10 mouse cellular contexts compared by ENCODE assay signal in genomic region chr14:122228816-122229551, GRCm38 (mm10). TPM values are rescaled to one million over a fixed set of nuclear protein-coding genes. Genes with fewer than 3 reads are reported as not detected.
A peak's percentile ranks its signal among the peaks of the same experiment; 100 is the strongest.
DNase-seq lines count a peak whose midpoint lies in the region; ATAC-seq and TF ChIP-seq lines count a peak whose summit lies in the region.
"Had no signal": no experiment of that assay in that cellular context is flagged by ENCODE, and none has a peak within 500 bp of the region (broad histone marks: within the 10 kb centered on the region; RNA-seq: fewer than 3 reads in every experiment).

No protein-coding gene starts in this region.

- H3K4me2 ChIP-seq in forebrain, embryonic 12.5 days = peak overlapping the region; percentile 38
- H3K4me2 ChIP-seq in midbrain, embryonic 11.5 days = peak overlapping the region; percentile 29
- H3K4me2 ChIP-seq: liver, embryonic 11.5 days had no signal

- WGBS in forebrain, embryonic 12.5 days = 5% methylated on average over 23 of the region's 23 CpGs
- 5% methylated on average over 23 of the region's 23 CpGs for WGBS in midbrain, embryonic 11.5 days

- H3K27me3 ChIP-seq in forebrain, embryonic 12.5 days = peaks cover 54% of the 10 kb centered on the region
- H3K27me3 ChIP-seq in midbrain, embryonic 11.5 days (ENCODE audit: control insufficient read depth, insufficient read depth, low read length) = peaks cover 50% of the 10 kb centered on the region

- peaks cover 11 to 12% of the 10 kb centered on the region in 2 experiments for H3K4me1 ChIP-seq in ES-E14 (ENCODE audit: control insufficient read depth in 2 of 2, insufficient read depth in 2 of 2, low read length in 2 of 2, poor library complexity in 1 of 2)
- H3K4me1 ChIP-seq in forebrain, embryonic 12.5 days = peaks cover 57% of the 10 kb centered on the region
- H3K4me1 ChIP-seq in midbrain, embryonic 11.5 days (ENCODE audit: control insufficient read depth, insufficient read depth, low read length) = peaks cover 42% of the 10 kb centered on the region

- peak overlapping the region in 1 of 2 experiments; percentile 49; a peak in 2 of 4 replicates for H3K4me3 ChIP-seq in ES-E14 (ENCODE audit: insufficient read depth in 1 of 2, low read depth in 1 of 2, low read length in 2 of 2, poor library complexity in 1 of 2, severe bottlenecking in 1 of 2)
- no peak overlapping the region for H3K4me3 ChIP-seq in forebrain, embryonic 12.5 days (replicated peaks)
- H3K4me3 ChIP-seq in midbrain, embryonic 11.5 days (ENCODE audit: low read depth, low read length) = no peak overlapping the region

- no peaks in the 10 kb centered on the region for H3K9me3 ChIP-seq in ES-E14 (ENCODE audit: control insufficient read depth, insufficient read depth, low read depth, low read length)
- no peaks in the 10 kb centered on the region for H3K9me3 ChIP-seq in forebrain, embryonic 12.5 days
- no peaks in the 10 kb centered on the region for H3K9me3 ChIP-seq in midbrain, embryonic 11.5 days (ENCODE audit: control insufficient read depth, low read length)

- intact Hi-C loops in left cerebral cortex, postnatal 36 days (cut with DNase I) = loop anchor here (5.0 to 10.0 kb wide), 2 partner anchors 248 to 1016 kb away; partner anchors contain the start of gene Zic2

- H3K36me3 ChIP-seq in ES-E14 (ENCODE audit: control insufficient read depth, insufficient read depth, low read length, poor library complexity, severe bottlenecking) = no peaks in the 10 kb centered on the region
- H3K36me3 ChIP-seq in forebrain, embryonic 12.5 days (replicated peaks) = no peaks in the 10 kb centered on the region
- H3K36me3 ChIP-seq in midbrain, embryonic 11.5 days (ENCODE audit: control insufficient read depth, insufficient read depth, low read length) = no peaks in the 10 kb centered on the region

- no peak for TF ChIP-seq CTCF in brain, embryonic 14.5 days (IDR thresholded peaks at IDR 0.05; ENCODE audit: borderline replicate concordance, extremely low read depth, insufficient read depth, insufficient read length)

- H3K9ac ChIP-seq in ES-E14 (ENCODE audit: insufficient read depth, low read depth, low read length, poor library complexity, severe bottlenecking) = no peak overlapping the region
- H3K9ac ChIP-seq in forebrain, embryonic 12.5 days = no peak overlapping the region
- H3K9ac ChIP-seq in midbrain, embryonic 11.5 days (ENCODE audit: low read length) = no peak overlapping the region

- peak; percentile 56 for ATAC-seq in forebrain, embryonic 12.5 days (ENCODE audit: low FRiP score)
- ATAC-seq in midbrain, embryonic 11.5 days (ENCODE audit: low FRiP score) = peak; percentile 60

- DNase-seq in ES-E14 (ENCODE audit: low read depth, low spot score) = peak; percentile 49
- peak; percentile 87 for DNase-seq in brain, embryonic 14.5 days (ENCODE audit: low read depth)
- peak; percentile 94 for DNase-seq in midbrain, embryonic 11.5 days (ENCODE audit: low spot score, missing footprints)
- DNase-seq in adrenal gland, postnatal 10 days = no peak
- DNase-seq in kidney, postnatal 4 days = no peak
- no peak for DNase-seq in left cerebral cortex, postnatal 36 days (ENCODE audit: low spot score in 2 of 2)
- DNase-seq: gastrocnemius, postnatal 36 days; kidney, adult 8-10 months had no signal

- no peak for TF ChIP-seq POLR2A in brain, embryonic 14.5 days (IDR thresholded peaks at IDR 0.05; ENCODE audit: borderline replicate concordance, extremely low read depth, insufficient read depth, insufficient read length, poor library complexity, severe bottlenecking)

- in situ Hi-C loops in ES-E14 (cut with MboI; ENCODE audit: low sequenced_read_pairs in 2 of 2, unreplicated experiment in 2 of 2) = no loop called here

- H3K27ac ChIP-seq in ES-E14 (ENCODE audit: insufficient read depth, low read depth, low read length, poor library complexity, severe bottlenecking) = no peak overlapping the region
- H3K27ac ChIP-seq in forebrain, embryonic 12.5 days = peak overlapping the region; percentile 71
- H3K27ac ChIP-seq in midbrain, embryonic 11.5 days (ENCODE audit: low read depth, low read length) = no peak overlapping the region

TF ChIP-seq in ES-E14, 5 proteins besides CTCF, POLR2A, EP300 and RAD21:
- TF ChIP-seq MAFK (IDR thresholded peaks at IDR 0.05; ENCODE audit: insufficient read depth, low read depth, low read length) (no peak), ZC3H11A (IDR thresholded peaks at IDR 0.05; ENCODE audit: borderline replicate concordance, low read depth, low read length) (no peak), CHD2 (IDR thresholded peaks at IDR 0.05; ENCODE audit: low read depth, low read length) (no peak), HCFC1 (IDR thresholded peaks at IDR 0.05; ENCODE audit: borderline replicate concordance, insufficient read depth, low read length) (no peak)

RNA-seq across cellular contexts. Expression of gene Clybl, which starts 47.5 kb away (rescaled TPM):
- 2.6 and 6.7 TPM in 2 replicates for total RNA-seq in ES-E14 (2012; rRNA removed)
- 10.1 and 11.7 TPM in 2 replicates for polyA plus RNA-seq in brain, embryonic 14.5 days (2012; rRNA removed)
- polyA plus RNA-seq in forebrain, embryonic 12.5 days (2016; fragmentation: Nextera tagmentation; extraction: Ambion mirVana) = 22.8 and 24.7 TPM in 2 replicates
- polyA plus RNA-seq in midbrain, embryonic 11.5 days (2014; fragmentation: Nextera tagmentation; extraction: Ambion mirVana) = 27.6 and 31.5 TPM in 2 replicates
- total RNA-seq in adrenal gland, postnatal 10 days (2021) = 100 to 1,000 TPM; 121 to 123 TPM
- 10 to 100 TPM; 21.2 to 31.3 TPM for total RNA-seq in left cerebral cortex, postnatal 36 days (2021)

Comparison
In these comparisons a context has a peak if more than half of its experiments do, and no peak if none do; other contexts are left out.
1. DNase-seq: peak in ES-E14 (single experiment), brain, embryonic 14.5 days (single experiment) and midbrain, embryonic 11.5 days (single experiment); none in adrenal gland, postnatal 10 days (single experiment), kidney, postnatal 4 days (0 of 2) and left cerebral cortex, postnatal 36 days (0 of 2).